Mouse (Mus musculus): ENCODE measurements around the gene Phip. TPM values are rescaled to one million over a fixed set of nuclear protein-coding genes. Genes with fewer than 3 reads are reported as not detected.

Phip gene
- 91.2 and 116 TPM in 2 replicates for polyA plus RNA-seq (2015; fragmentation: Nextera tagmentation; extraction: Ambion mirVana)

- ATAC-seq = peak; percentile 86
- Histone ChIP-seq H3K9ac (ENCODE audit: low read depth, low read length) (peak within 1 kb of the TSS; percentile 96), H3K36me3 (ENCODE audit: control insufficient read depth, insufficient read depth, low read length) (no peaks in the 10 kb centered on the region), H3K27ac (ENCODE audit: low read length) (peak within 1 kb of the TSS; percentile 100), H3K27me3 (ENCODE audit: control insufficient read depth, insufficient read depth, low read depth, low read length) (no peaks in the 10 kb centered on the region), H3K4me1 (ENCODE audit: control insufficient read depth, insufficient read depth, low read length) (peaks cover 23% of the 10 kb centered on the region), H3K4me3 (ENCODE audit: low read depth, low read length) (peak within 1 kb of the TSS; percentile 82), H3K9me3 (replicated peaks; ENCODE audit: control insufficient read depth, low read length, poor library complexity, severe bottlenecking) (no peaks in the 10 kb centered on the region), H3K4me2 (ENCODE audit: low read length) (peak within 1 kb of the TSS; percentile 82)
- WGBS = under 1% methylated on average over 69 of the region's 79 CpGs
Measured at GRCm38 (mm10) chr9:82975342-82976215, at the start of gene Phip. TSS of gene Phip (minus strand) at chr9:82975516.

- ATAC-seq = no peak
- Histone ChIP-seq H3K27me3 (ENCODE audit: control insufficient read depth, insufficient read depth, low read depth, low read length) (no peaks in the 10 kb centered on the region), H3K27ac (ENCODE audit: low read length) (no peak overlapping the region), H3K4me3 (ENCODE audit: low read depth, low read length) (no peak overlapping the region), H3K9me3 (replicated peaks; ENCODE audit: control insufficient read depth, low read length, poor library complexity, severe bottlenecking) (no peaks in the 10 kb centered on the region), H3K4me1 (ENCODE audit: control insufficient read depth, insufficient read depth, low read length) (no peaks in the 10 kb centered on the region), H3K9ac (ENCODE audit: low read depth, low read length) (no peak overlapping the region), H3K36me3 (ENCODE audit: control insufficient read depth, insufficient read depth, low read length) (no peaks in the 10 kb centered on the region), H3K4me2 (ENCODE audit: low read length) (no peak overlapping the region)
- WGBS = 84% methylated on average over 6 of the region's 6 CpGs
Measured at GRCm38 (mm10) chr9:83023724-83024123, 48.4 kb upstream of the Phip start.

- Histone ChIP-seq H3K27ac (ENCODE audit: low read length) (no peak overlapping the region), H3K4me1 (ENCODE audit: control insufficient read depth, insufficient read depth, low read length) (no peaks in the 10 kb centered on the region), H3K4me2 (ENCODE audit: low read length) (no peak overlapping the region), H3K36me3 (ENCODE audit: control insufficient read depth, insufficient read depth, low read length) (no peaks in the 10 kb centered on the region), H3K9me3 (replicated peaks; ENCODE audit: control insufficient read depth, low read length, poor library complexity, severe bottlenecking) (no peaks in the 10 kb centered on the region), H3K9ac (ENCODE audit: low read depth, low read length) (no peak overlapping the region), H3K27me3 (ENCODE audit: control insufficient read depth, insufficient read depth, low read depth, low read length) (no peaks in the 10 kb centered on the region), H3K4me3 (ENCODE audit: low read depth, low read length) (no peak overlapping the region)
- no peak for ATAC-seq
- 80% methylated on average over 4 of the region's 4 CpGs for WGBS
Measured at GRCm38 (mm10) chr9:83014516-83014915, 39.2 kb upstream of the Phip start.

- H3K9me3 ChIP-seq (replicated peaks; ENCODE audit: control insufficient read depth, low read length, poor library complexity, severe bottlenecking) = no peaks in the 10 kb centered on the region
- no peak overlapping the region for H3K4me2 ChIP-seq (ENCODE audit: low read length)
- no peak for ATAC-seq
- no peak overlapping the region for H3K4me3 ChIP-seq (ENCODE audit: low read depth, low read length)
- no peak overlapping the region for H3K27ac ChIP-seq (ENCODE audit: low read length)
- no peak overlapping the region for H3K9ac ChIP-seq (ENCODE audit: low read depth, low read length)
- 97% methylated on average over 1 of the region's 1 CpGs for WGBS
- H3K27me3 ChIP-seq (ENCODE audit: control insufficient read depth, insufficient read depth, low read depth, low read length) = no peaks in the 10 kb centered on the region
- H3K36me3 ChIP-seq (ENCODE audit: control insufficient read depth, insufficient read depth, low read length) = no peaks in the 10 kb centered on the region
- no peaks in the 10 kb centered on the region for H3K4me1 ChIP-seq (ENCODE audit: control insufficient read depth, insufficient read depth, low read length)
Measured at GRCm38 (mm10) chr9:83008306-83008705, 33.0 kb upstream of the Phip start.

GRCm38 (mm10) chr9:83001342-83001741 lies 26.0 kb upstream of the Phip start:
- no peak overlapping the region for H3K27ac ChIP-seq (ENCODE audit: low read length)
- 93% methylated on average over 4 of the region's 4 CpGs for WGBS
- no peaks in the 10 kb centered on the region for H3K9me3 ChIP-seq (replicated peaks; ENCODE audit: control insufficient read depth, low read length, poor library complexity, severe bottlenecking)
- no peak overlapping the region for H3K4me3 ChIP-seq (ENCODE audit: low read depth, low read length)
- no peaks in the 10 kb centered on the region for H3K4me1 ChIP-seq (ENCODE audit: control insufficient read depth, insufficient read depth, low read length)
- H3K27me3 ChIP-seq (ENCODE audit: control insufficient read depth, insufficient read depth, low read depth, low read length) = no peaks in the 10 kb centered on the region
- H3K9ac ChIP-seq (ENCODE audit: low read depth, low read length) = no peak overlapping the region
- no peak overlapping the region for H3K4me2 ChIP-seq (ENCODE audit: low read length)
- H3K36me3 ChIP-seq (ENCODE audit: control insufficient read depth, insufficient read depth, low read length) = no peaks in the 10 kb centered on the region
- no peak for ATAC-seq

GRCm38 (mm10) chr9:82997765-82998500 lies 22.6 kb upstream of the Phip start:
- H3K27me3 ChIP-seq (ENCODE audit: control insufficient read depth, insufficient read depth, low read depth, low read length) = no peaks in the 10 kb centered on the region
- H3K4me2 ChIP-seq (ENCODE audit: low read length) = no peak overlapping the region
- H3K9ac ChIP-seq (ENCODE audit: low read depth, low read length) = no peak overlapping the region
- H3K36me3 ChIP-seq (ENCODE audit: control insufficient read depth, insufficient read depth, low read length) = no peaks in the 10 kb centered on the region
- ATAC-seq = no peak
- H3K4me1 ChIP-seq (ENCODE audit: control insufficient read depth, insufficient read depth, low read length) = no peaks in the 10 kb centered on the region
- WGBS = 91% methylated on average over 2 of the region's 2 CpGs
- no peak overlapping the region for H3K4me3 ChIP-seq (ENCODE audit: low read depth, low read length)
- H3K27ac ChIP-seq (ENCODE audit: low read length) = no peak overlapping the region
- no peaks in the 10 kb centered on the region for H3K9me3 ChIP-seq (replicated peaks; ENCODE audit: control insufficient read depth, low read length, poor library complexity, severe bottlenecking)

- Histone ChIP-seq H3K4me2 (ENCODE audit: low read length) (peak overlapping the region; percentile 61), H3K36me3 (ENCODE audit: control insufficient read depth, insufficient read depth, low read length) (no peaks in the 10 kb centered on the region), H3K4me1 (ENCODE audit: control insufficient read depth, insufficient read depth, low read length) (peaks cover 14% of the 10 kb centered on the region), H3K4me3 (ENCODE audit: low read depth, low read length) (peak overlapping the region; percentile 12), H3K9me3 (replicated peaks; ENCODE audit: control insufficient read depth, low read length, poor library complexity, severe bottlenecking) (no peaks in the 10 kb centered on the region), H3K9ac (ENCODE audit: low read depth, low read length) (peak overlapping the region; percentile 49), H3K27ac (ENCODE audit: low read length) (peak overlapping the region; percentile 68), H3K27me3 (ENCODE audit: control insufficient read depth, insufficient read depth, low read depth, low read length) (no peaks in the 10 kb centered on the region)
- ATAC-seq = no peak
- WGBS = 8% methylated on average over 5 of the region's 5 CpGs
Measured at GRCm38 (mm10) chr9:82976936-82977335, 1.6 kb upstream of the Phip start.

GRCm38 (mm10) chr9:82976219-82976618 lies 903 bp upstream of the Phip start:
- Histone ChIP-seq H3K27ac (ENCODE audit: low read length) (peak overlapping the region; percentile 100), H3K4me2 (ENCODE audit: low read length) (peak overlapping the region; percentile 61), H3K36me3 (ENCODE audit: control insufficient read depth, insufficient read depth, low read length) (no peaks in the 10 kb centered on the region), H3K4me1 (ENCODE audit: control insufficient read depth, insufficient read depth, low read length) (peaks cover 18% of the 10 kb centered on the region), H3K9me3 (replicated peaks; ENCODE audit: control insufficient read depth, low read length, poor library complexity, severe bottlenecking) (no peaks in the 10 kb centered on the region), H3K4me3 (ENCODE audit: low read depth, low read length) (peak overlapping the region; percentile 82), H3K9ac (ENCODE audit: low read depth, low read length) (peak overlapping the region; percentile 96; the same call in 1 of the 2 replicates), H3K27me3 (ENCODE audit: control insufficient read depth, insufficient read depth, low read depth, low read length) (no peaks in the 10 kb centered on the region)
- ATAC-seq = no peak
- 2% methylated on average over 9 of the region's 9 CpGs for WGBS

GRCm38 (mm10) chr9:82974962-82975341 lies 364 bp downstream of the Phip start:
- peaks cover 26% of the 10 kb centered on the region for H3K4me1 ChIP-seq (ENCODE audit: control insufficient read depth, insufficient read depth, low read length)
- H3K9ac ChIP-seq (ENCODE audit: low read depth, low read length) = peak overlapping the region; percentile 96
- no peaks in the 10 kb centered on the region for H3K9me3 ChIP-seq (replicated peaks; ENCODE audit: control insufficient read depth, low read length, poor library complexity, severe bottlenecking)
- under 1% methylated on average over 46 of the region's 61 CpGs for WGBS
- peak overlapping the region; percentile 17; the same call in 1 of the 2 replicates for H3K4me2 ChIP-seq (ENCODE audit: low read length)
- peak overlapping the region; percentile 100 for H3K27ac ChIP-seq (ENCODE audit: low read length)
- no peaks in the 10 kb centered on the region for H3K27me3 ChIP-seq (ENCODE audit: control insufficient read depth, insufficient read depth, low read depth, low read length)
- ATAC-seq = peak; percentile 46
- no peaks in the 10 kb centered on the region for H3K36me3 ChIP-seq (ENCODE audit: control insufficient read depth, insufficient read depth, low read length)
- H3K4me3 ChIP-seq (ENCODE audit: low read depth, low read length) = peak overlapping the region; percentile 82
